Mouse (Mus musculus) liver, adult 2 months (tissue): Measurements from ENCODE around the gene 2310034G01Rik.

Experiments used
- CTCF ChIP-seq: fragments of 200-500 bp; IDR thresholded peaks from 2 replicates; pipeline ENCODE4 v1.5.1; 2011; ENCODE audit warnings: low read depth, low read length, control low read depth
- POLR2A ChIP-seq: fragments of 200-500 bp; IDR thresholded peaks from 2 replicates; pipeline ENCODE4 v1.6.1; 2011; ENCODE audit warnings: low read length, control low read depth; ENCODE audit not compliant: insufficient read depth; ENCODE audit errors: extremely low read depth

DNA sequence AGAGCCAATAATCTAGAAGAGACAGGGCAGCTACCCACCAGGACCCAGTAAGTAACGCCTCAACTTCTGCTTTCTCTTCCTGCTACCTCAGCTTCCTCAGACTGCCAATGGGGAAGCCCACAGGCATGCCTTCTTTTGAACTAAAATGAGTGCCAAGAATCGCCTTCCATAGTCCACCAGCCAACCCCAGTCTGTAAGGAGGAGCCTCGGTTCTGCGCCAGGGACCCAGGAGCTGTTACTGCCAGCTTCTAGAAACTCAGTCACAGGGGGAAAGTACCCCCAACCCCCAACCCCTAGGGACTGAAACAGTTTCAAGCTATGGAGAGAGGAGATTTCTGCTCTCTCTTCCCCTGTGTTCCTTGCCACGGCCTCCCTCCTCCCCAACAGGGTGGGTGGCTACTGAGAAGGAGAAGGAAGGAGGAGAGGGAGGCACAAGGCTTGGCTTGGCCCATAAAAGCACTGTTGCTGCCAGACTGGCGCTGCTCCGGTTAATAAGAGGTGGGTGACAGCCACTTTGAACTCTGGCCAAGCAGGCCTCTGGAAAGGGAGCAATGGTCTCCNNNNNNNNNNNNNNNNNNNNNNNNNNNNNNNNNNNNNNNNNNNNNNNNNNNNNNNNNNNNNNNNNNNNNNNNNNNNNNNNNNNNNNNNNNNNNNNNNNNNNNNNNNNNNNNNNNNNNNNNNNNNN, 10.7 kb downstream of the 2310034G01Rik start:
- no peak for TF ChIP-seq CTCF
- TF ChIP-seq POLR2A, result no peak
